Mouse (Mus musculus) heart, postnatal 0 days (tissue): ENCODE results near the gene Pparg.

ENCODE experiments used
- CTCF ChIP-seq: IDR thresholded peaks from 2 replicates; pipeline ENCODE4 v1.5.1; 2016; ENCODE audit warnings: antibody characterized with exemption, control low read depth, low read depth
- EP300 ChIP-seq: IDR thresholded peaks from 2 replicates; pipeline ENCODE4 v1.6.1; 2016; ENCODE audit warnings: antibody characterized with exemption, low read depth

DNA sequence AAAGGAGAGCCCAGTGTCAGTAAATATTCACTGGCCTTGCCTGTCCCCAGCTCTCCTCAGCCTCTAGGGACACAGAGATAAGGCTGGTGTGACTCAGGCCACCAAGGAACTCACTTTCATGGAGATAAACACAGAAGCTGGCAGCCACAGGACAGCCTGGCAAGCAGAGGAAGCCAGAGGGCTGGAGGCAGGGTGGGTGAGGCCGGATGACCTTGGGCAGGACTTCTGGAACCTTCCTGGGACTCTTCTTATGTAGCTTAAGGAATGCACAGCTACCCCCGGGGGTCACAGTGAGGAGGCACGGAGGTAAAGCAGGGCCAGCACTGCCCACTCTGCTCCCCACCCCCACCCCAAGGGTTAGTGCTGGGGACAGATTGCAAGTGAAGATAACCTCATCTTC is 140.4 kb downstream of the Pparg start:
- no peak for TF ChIP-seq CTCF
- TF ChIP-seq EP300: no peak
